Mouse (Mus musculus) layer of hippocampus, adult 18-20 months (tissue): ENCODE measurements around the gene Fam53a. TPM values are rescaled to one million over a fixed set of nuclear protein-coding genes. Genes with fewer than 3 reads are reported as not detected.

Source experiments
- DNase-seq, 2 experiments: peaks; one replicate each; pipeline ENCODE4 v3.0.0; 2022; ENCODE audit warnings: low spot score in 2 of 2
- total RNA-seq, 2 experiments: library from RNA; stranded (reverse); gene quantifications; 2 replicates each; pipeline ENCODE4 v1.2.3; 2021

The Fam53a gene
- total RNA-seq, 2 experiments from 2014 or later: 24.7 to 27.3 TPM

DNA sequence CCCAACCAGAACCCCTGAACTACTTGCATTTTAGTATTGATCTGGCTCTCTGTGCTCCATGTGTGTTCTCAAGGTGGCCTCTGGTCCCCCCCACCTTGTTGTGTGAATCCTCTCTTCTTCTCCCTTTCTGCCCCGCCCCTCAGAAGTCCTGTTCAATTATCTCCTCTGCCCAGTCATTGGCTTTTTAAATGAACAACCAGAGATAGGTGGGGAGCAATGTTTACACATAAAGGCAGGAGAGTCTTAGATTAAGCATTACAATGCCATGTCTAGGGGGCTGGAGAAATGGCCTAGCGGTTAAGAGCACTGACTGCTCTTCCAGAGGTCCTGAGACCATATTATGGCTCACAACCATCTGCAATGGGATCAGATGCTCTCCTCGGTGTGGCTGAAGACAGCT, 5.9 kb upstream of the Fam53a start:
- no peak for DNase-seq

DNA sequence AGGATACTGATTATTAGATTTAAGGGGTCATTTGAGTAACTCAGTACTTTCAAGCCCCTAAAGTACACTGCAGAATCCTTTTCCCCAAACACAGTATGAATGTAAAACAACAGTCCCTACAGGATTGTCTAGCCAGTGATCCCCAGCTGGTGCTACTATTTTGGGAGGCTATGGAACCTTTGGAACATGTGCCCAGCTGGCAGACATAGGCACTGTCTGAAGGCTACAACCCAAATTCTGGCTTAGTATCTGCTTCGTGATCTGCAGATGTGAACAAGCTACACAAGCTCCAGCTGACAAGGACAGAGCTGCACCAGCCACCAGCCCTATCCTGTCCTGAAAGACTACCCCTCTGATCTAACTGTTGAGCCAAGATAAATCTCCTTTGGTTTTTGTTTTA, 3.1 kb upstream of the Fam53a start:
- DNase-seq: no peak

DNA sequence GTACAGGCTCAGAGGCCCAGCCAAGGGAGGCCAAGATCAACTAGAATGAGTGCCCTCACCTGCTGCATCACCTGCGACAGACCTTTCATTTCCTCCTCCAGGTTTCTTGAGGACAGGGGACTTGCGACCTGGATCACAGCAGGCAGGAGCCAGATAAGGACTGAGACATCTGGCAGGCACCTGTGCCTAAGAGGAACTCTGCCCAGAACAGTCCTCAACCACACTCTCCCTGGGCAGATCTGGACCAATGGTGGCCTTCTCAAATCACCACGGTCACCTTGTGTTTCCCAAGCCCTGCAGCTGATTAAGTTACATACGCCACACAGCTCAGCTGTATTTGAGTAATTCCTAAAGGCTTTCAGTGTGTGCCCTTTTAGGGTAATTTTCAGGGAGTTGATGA, 1.2 kb upstream of the Fam53a start:
- no peak for DNase-seq

- DNase-seq: peak in 1 of 2 experiments; percentile 13
Measured at GRCm38 (mm10) chr5:33630061-33630460, 626 bp upstream of the Fam53a start.

DNA sequence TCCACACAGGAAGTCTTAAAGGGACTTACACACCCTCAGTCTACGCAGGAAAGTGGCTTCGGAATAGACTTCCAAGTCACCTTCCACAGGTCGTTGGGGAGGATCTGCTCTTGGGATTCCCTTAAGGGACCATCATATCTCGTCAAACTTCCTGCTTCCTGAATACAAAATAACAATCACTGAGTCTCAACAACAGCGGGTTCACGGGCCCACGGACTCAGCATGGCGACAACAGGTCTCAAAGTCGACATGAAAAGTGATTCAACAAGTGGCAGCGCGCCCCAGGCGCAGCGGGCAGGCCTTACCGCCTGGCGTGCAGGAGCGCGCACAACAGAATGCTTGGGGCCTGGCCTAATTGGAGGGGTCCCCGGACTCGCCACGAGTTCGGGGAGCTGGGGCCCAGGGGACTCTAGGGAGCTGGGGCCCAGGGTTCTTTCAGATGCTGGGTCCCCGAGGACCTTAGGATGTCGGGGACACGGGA, 575 bp downstream of the Fam53a start:
- peak; percentile 19 to 58 for DNase-seq

DNA sequence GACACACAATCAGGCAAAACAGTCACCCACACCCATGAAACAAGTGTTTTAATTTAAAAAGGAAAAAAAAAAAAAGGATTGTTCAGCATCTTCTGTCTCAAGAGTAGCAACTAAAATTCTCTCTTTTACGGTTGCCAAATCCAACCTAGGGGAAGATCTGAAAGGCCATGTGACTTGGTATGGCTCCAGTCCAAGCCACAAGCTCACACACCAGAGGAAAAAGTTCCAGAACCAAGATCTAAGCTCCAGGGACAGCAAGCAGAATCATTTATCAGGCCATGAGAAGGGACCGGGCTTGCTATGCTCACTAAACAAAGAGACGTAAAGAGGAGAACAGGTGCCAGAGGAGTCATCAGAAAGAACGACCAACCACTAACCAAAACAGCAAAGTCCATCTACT, 1.5 kb downstream of the Fam53a start:
- no peak for DNase-seq

DNA sequence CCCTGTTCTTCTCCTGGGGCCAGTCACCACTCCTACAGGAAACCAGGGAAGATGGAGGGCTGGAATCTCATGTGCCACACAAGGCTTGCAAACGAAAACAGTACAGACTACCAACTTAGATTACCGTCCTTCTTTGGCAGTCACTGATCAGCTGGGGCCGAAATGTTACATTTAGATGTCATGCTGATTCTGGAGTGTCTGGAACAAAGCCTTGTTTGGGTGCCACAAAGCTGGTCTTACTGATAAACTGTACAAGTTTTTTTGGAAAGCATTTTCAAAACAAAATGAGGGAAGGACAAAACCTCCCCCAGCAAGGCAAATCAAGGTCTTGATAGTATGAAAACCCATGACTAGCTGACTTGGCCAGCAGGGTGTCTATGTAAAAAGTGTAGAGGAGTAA, 5.7 kb downstream of the Fam53a start:
- no peak for DNase-seq

DNA sequence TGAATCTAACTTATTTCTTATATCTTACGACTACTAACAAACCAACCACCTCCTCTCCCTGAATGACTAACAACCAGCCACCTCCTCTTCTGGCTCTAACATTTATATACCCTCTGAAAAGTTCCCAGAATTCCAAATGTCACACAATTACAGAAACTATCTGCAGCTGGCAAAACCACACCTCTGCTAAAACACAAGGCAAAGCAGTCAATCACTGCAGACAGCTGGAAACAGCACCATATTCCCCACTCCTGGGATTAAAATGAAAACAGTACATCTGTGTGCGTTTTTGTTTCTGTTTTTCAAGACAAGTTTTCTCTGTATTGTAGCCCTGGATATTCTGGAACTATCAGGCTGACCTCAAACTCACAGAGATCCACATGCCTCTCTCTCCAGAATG, 6.8 kb downstream of the Fam53a start:
- DNase-seq: no peak

DNA sequence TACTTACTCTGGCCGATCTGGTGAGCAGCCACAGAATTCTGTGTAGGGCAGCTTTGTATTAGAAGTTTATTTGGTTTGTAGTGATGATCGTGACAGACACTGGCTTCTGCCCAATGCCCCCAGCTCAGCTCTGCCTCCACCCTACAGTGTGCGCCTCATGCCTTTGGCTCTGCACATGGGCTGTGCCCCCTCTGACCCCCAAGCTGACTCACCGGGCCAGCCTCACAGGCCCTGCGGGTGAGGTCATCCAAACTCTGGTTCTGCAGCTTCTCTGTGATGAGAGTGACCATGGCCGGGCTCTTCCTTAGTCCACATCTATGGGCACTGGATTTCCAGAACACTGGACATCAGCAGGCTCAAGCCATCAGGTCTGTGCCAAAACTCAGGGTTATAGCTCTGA, 15.0 kb downstream of the Fam53a start:
- DNase-seq: no peak

DNA sequence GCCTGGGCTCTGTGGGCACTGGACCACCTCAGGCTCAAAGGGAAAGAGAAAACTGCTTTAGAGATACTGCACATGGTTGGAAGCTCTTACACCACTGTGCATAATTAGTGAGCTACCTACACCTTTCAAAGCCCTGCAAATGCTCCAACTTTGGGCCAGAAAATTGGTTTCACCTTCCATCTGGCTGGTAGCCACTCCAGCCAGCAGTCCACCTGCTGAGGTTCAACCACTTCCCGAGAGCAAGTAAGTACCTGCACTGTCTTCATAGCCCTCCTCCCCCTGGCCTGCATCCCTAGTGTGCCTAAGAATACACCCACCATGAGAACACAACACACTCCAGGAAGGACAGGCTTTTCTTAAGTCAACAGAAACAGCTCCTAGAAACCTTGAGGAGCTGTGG, 17.6 kb downstream of the Fam53a start:
- no peak for DNase-seq

GRCm38 (mm10) chr5:33609226-33609625, 20.2 kb downstream of the Fam53a start:
- no peak for DNase-seq

GRCm38 (mm10) chr5:33607434-33607833, 22.0 kb downstream of the Fam53a start:
- no peak for DNase-seq

GRCm38 (mm10) chr5:33606631-33607030, 22.8 kb downstream of the Fam53a start:
- no peak for DNase-seq

DNA sequence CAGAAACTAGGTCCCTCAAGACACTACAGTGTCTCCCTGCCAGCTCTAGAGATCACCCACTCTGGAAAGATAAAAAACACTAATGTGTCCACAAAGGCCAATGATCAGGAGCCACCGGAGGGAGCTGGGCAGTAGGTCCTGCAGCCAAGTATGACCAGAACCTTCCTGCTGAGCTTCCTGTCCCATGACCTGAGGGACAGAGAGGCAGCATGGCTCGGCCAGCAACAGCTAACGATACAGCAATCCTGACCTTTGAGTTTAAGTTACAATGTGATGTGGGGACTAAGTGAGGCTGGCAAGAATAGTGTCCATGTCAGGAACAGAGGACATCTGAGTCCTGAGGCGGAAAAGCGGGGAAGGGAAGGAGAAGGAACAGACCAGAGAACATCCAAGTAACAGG, 24.1 kb downstream of the Fam53a start:
- no peak for DNase-seq

- no peak for DNase-seq
Measured at GRCm38 (mm10) chr5:33593620-33594019, 35.8 kb downstream of the Fam53a start.

DNA sequence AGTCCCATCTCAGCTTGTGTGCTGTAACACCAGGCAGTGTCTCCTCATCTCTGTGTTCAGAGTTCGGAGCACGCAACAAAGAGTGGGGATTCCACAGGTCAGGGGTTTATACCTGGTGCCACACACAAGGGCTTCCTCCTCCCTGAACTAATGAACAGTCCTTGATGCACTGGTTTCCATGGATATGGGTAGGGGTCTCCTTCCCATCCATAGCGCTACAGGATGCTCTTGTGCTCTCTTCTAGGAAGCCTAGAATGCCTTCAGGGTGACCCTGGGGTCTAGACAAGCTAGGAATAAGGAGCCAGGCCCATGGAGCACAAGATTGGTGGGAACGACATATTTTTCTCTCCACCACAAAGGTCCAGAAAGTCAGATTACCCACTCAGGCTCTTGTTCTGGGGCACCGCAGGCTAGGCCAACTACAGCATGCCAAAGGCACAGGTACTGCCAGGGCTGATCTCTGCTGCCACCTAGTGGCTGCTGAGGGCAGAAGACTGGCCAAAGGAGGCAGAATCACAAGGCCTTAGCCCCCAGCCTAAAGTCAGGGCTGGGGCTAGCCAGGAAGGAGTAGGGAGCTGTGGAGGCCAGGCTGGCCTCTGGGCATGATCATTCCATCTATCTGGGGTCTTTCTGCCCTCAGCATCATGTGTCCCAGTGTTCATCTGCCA, 40.1 kb downstream of the Fam53a start:
- DNase-seq: peak; percentile 40 to 79

DNA sequence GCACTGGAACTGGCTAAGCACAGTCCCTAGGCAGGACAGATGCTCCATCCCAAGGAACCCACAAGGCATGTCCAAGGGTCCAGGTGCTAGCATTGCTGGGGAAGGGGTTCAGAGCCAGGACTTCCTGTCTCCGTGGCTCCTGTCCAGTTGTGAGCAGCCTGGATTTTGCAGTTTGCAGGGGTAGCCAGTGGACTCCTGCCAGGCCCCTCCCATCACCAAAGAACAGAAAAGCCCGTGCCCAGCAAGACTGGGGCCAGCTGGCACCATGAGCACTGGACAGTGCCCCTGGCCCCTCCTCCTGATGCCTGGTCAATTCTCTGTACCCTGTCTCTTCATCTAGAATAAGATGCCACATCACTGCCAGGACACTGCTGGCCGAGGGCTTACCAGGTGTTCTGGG, 41.4 kb downstream of the Fam53a start:
- no peak for DNase-seq

GRCm38 (mm10) chr5:33587498-33588058, 41.9 kb downstream of the Fam53a start:
- DNase-seq: no peak

- DNase-seq: no peak
Measured at GRCm38 (mm10) chr5:33580336-33580735, 49.1 kb downstream of the Fam53a start.

GRCm38 (mm10) chr5:33574207-33574606, 55.2 kb downstream of the Fam53a start:
- no peak for DNase-seq

- no peak for DNase-seq
Measured at GRCm38 (mm10) chr5:33565886-33566285, 63.5 kb downstream of the Fam53a start.

GRCm38 (mm10) chr5:33556277-33556995, 73.0 kb downstream of the Fam53a start:
- no peak for DNase-seq
